Comparison of ENCODE assay signal across 8 mouse cellular contexts in the genomic region with DNA sequence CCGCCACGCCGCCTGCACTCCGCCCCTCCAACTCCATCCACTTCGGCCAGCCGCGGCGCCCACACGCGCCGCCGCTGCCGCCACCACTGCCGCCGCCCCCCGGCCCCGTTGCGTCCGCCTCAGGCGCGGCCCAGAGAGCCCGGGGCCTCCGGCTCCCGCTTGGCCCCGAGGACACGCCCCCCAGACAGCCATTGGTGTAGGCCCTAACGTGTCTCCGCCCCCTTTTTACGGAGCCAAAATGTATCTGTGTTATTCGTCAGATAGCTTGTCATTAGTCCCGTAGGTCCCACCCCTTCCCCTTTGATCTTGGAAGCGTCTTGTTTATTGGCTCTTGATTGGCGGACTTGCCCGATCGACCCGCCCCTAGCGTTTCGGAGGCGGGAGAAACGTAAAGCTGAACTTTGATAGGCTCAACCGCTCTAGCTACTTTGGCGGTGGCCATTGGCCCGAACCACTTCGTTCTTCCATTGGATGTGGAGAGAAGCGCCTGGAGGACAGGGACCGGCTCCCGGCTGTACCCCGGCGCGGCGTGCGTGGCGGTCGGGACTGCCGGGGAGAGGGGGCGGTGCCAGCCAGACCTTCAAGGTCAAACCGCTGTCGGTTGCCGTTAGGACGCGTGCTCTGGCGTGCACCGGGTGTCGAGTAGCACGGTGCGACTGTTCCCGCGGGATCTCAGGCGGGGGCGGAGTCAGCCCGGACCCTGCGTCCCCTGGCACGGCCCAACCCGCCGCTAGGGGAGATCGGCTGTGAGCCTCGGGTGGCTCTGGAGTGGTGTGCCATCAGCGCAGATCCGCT. TPM values are rescaled to one million over a fixed set of nuclear protein-coding genes. Genes with fewer than 3 reads are reported as not detected.
DNase-seq lines count a peak whose midpoint lies in the region; ATAC-seq lines count a peak whose summit lies in the region.

A gene (minus strand): TSS at position 152 of the 795 bp plus-strand sequence.

- no peaks in the 10 kb centered on the region for H3K36me3 ChIP-seq in intestine, embryonic 14.5 days (ENCODE audit: control insufficient read depth, insufficient read depth, low read length)

- H3K9me3 ChIP-seq in intestine, embryonic 14.5 days (ENCODE audit: control insufficient read depth, low read length) = no peaks in the 10 kb centered on the region

- no peaks in the 10 kb centered on the region for H3K27me3 ChIP-seq in intestine, embryonic 14.5 days (replicated peaks; ENCODE audit: control insufficient read depth, insufficient read depth, low read length)

- ATAC-seq in intestine, embryonic 14.5 days (replicated peaks; ENCODE audit: low FRiP score, low TSS enrichment, low read depth) = peak; percentile 97

- H3K4me1 ChIP-seq in intestine, embryonic 14.5 days (replicated peaks; ENCODE audit: control insufficient read depth, insufficient read depth, low read length) = peaks cover 19% of the 10 kb centered on the region

- under 1% methylated on average over 77 of the region's 79 CpGs for WGBS in intestine, embryonic 14.5 days

- peak within 1 kb of the TSS; percentile 98 for H3K27ac ChIP-seq in intestine, embryonic 14.5 days (ENCODE audit: low read depth)

- peak within 1 kb of the TSS; percentile 87 for H3K9ac ChIP-seq in intestine, embryonic 14.5 days (ENCODE audit: low read length)

- peak; percentile 89 to 94 for DNase-seq in adrenal gland, adult 18-20 months (ENCODE audit: low spot score in 2 of 2)
- peak; percentile 100 for DNase-seq in embryo, embryonic 11 days
- peak; percentile 99 for DNase-seq in gastrocnemius, postnatal 25 days
- DNase-seq in intestine, embryonic 14.5 days (ENCODE audit: low spot score) = peak; percentile 98
- peak; percentile 98 to 100 for DNase-seq in left cerebral cortex, postnatal 14 days (ENCODE audit: low spot score in 2 of 2)
- DNase-seq in mesoderm, embryonic 11.5 days (ENCODE audit: low read depth, low spot score) = peak; percentile 100
- peak; percentile 98 to 99 for DNase-seq in right cerebral cortex, postnatal 36 days (ENCODE audit: low spot score in 2 of 2)
- DNase-seq in yolk sac, embryonic 10.5 days (ENCODE audit: low spot score) = peak; percentile 99

- intact Hi-C loops in left cerebral cortex, postnatal 14 days (cut with DNase I) = no loop called here

- peak within 1 kb of the TSS; percentile 96 for H3K4me3 ChIP-seq in intestine, embryonic 14.5 days (ENCODE audit: low read depth, low read length)

- H3K4me2 ChIP-seq in intestine, embryonic 14.5 days (ENCODE audit: low read length) = peak within 1 kb of the TSS; percentile 83

RNA-seq across cellular contexts. Expression of the gene that starts here (rescaled TPM):
- total RNA-seq in adrenal gland, adult 18-20 months (2021) = 10 to 100 TPM; 57.5 to 78.5 TPM
- 10 to 100 TPM; 18.0 to 18.9 TPM for total RNA-seq in gastrocnemius, postnatal 25 days (2021)
- 18.6 and 21.4 TPM in 2 replicates for polyA plus RNA-seq in intestine, embryonic 14.5 days (2014; fragmentation: Nextera tagmentation; extraction: Ambion mirVana)
- total RNA-seq in left cerebral cortex, postnatal 14 days (2021) = 10 to 100 TPM; 30.2 to 36.4 TPM

Comparison
In these comparisons a context has a peak if more than half of its experiments do, and no peak if none do; other contexts are left out.
1. Peak in every context shown above with its lines: DNase-seq, ATAC-seq, H3K4me3 ChIP-seq and H3K27ac ChIP-seq.